Mouse (Mus musculus): ENCODE results near the gene Cyp2d22.
"Not testable (repeated sequence)": the region's sequence is repeated elsewhere in the genome, so short reads cannot be mapped to it uniquely, and the experiment has no call there.

Cyp2d22 gene

DNA sequence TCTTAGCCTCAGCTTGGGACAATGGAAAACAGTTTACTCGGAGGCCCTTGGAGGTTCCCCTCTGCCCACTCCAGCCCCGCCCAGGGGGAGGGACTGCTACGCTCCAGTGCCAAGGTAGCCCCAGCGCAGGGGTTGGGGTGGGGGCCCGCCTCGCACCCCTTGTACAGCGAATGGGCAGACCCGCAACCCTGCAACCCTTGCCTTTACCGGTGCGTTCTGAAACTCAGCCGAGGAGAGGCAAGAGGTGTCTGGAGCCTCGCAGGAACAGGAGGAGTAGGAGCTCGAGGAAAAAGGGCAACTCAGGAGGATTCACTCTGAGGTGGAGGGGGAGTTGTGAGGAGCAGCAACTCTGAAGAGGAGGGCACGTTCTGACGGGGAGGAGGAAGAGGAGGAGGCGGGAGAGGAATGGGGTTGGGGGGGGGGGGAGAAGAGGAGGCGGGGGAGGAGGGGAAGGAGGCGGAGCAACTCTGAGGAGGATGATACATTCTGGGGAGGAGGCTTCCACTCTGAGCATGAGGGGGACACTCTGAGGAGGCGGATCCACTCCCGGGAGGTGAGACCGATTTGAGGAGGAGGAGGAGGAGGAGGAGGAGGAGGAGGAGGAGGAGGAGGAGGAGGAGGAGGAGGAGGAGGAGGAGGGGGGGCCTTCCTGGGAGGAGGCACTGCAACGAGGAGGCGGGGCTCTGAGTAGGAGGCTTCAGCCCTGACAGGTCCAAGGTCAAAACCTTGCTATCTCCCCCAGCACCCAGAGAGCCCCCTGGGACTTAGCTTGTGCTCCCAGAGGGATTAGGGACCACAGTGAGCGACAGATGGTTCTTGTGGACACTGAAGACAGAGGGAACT, at the start of gene Cyp2d22:
Gene Cyp2d22, minus strand, starts transcription at position 390 of the 843 bp plus-strand sequence.
- peak; percentile 5 for DNase-seq (ENCODE audit: low read depth, low spot score)

- DNase-seq (ENCODE audit: low read depth, low spot score), result no peak
These were observed 43.4 kb upstream of the Cyp2d22 start for GRCm38 (mm10) chr15:82423471-82423870.

- no peak for DNase-seq (ENCODE audit: low read depth, low spot score)
These were observed 42.9 kb upstream of the Cyp2d22 start for GRCm38 (mm10) chr15:82422935-82423334.

DNA sequence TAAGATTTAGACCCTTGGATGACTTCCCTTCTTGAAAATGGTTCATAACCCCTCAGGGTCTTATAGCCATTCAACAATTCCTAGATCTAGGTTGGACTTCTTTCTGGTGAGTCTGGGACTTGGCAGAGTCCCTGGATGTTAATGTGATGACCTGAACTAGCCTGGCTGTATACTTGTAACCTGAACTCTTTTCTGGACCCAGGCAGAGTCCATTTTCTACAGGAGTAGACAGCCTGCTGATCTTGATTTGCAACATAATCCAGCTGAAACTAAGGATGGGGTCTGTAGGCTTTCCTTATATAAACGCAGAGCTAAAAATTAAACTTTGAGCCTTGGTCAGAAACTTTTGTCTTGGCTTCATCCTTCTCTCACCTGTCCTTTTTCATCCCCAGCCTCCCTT, 38.6 kb upstream of the Cyp2d22 start:
- no peak for DNase-seq (ENCODE audit: low read depth, low spot score)

- peak; percentile 65 for DNase-seq (ENCODE audit: low read depth, low spot score)
These were observed 37.0 kb upstream of the Cyp2d22 start for GRCm38 (mm10) chr15:82416797-82417789.

DNA sequence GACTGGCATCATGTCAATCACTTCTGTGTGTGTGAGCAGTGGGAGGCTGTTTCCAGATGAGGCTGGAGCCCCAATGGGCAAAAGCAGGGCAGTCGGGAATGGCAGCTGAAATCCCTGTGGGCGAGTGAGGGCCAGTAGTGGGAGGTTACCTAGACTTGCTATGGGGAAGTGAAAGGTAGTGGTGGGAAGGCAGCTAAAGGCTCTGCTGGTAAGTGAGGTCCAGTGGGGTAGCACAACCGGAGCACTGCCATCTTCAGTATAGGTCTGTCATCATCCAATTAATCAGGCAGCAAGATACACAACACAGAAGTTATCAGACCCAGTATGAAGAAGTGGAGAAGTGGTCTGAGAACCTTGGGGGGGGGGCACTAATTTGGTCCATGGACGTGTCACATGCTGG, 27.5 kb upstream of the Cyp2d22 start:
- no peak for DNase-seq (ENCODE audit: low read depth, low spot score)

- DNase-seq (ENCODE audit: low read depth, low spot score), result no peak
These were observed 26.9 kb upstream of the Cyp2d22 start, which contains the start of gene Cyp2d10 for GRCm38 (mm10) chr15:82406981-82407380. Cyp2d10 (minus strand) TSS chr15:82407195.

DNA sequence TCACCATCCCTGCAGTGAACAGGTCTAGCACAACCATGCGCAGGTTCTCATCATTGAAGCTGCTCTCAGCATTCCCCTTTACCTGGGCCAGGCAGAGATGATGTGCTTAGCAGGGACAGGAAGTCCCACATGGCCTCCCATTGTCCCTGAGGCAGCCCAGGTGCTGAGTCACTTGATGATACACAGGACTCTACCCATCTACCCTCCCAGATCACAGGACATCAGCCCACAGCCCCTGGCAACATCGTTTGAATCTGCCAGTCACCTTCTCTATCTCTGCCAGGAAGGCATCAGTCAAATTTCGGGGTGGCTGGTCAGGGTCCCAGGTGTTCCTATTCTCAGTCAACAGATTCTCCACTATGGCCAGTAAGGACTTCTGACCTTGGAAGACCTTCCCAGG, 24.1 kb upstream of the Cyp2d22 start:
- DNase-seq (ENCODE audit: low read depth, low spot score), result no peak

- DNase-seq (ENCODE audit: low read depth, low spot score), result no peak
These were observed 23.5 kb upstream of the Cyp2d22 start for GRCm38 (mm10) chr15:82403606-82404005.

GRCm38 (mm10) chr15:82402741-82403140, 22.7 kb upstream of the Cyp2d22 start:
- no peak for DNase-seq (ENCODE audit: low read depth, low spot score)

- DNase-seq (ENCODE audit: low read depth, low spot score), result no peak
These were observed 22.0 kb upstream of the Cyp2d22 start for GRCm38 (mm10) chr15:82402106-82402505.

GRCm38 (mm10) chr15:82401516-82401915, 21.5 kb upstream of the Cyp2d22 start:
- DNase-seq (ENCODE audit: low read depth, low spot score), result no peak

DNA sequence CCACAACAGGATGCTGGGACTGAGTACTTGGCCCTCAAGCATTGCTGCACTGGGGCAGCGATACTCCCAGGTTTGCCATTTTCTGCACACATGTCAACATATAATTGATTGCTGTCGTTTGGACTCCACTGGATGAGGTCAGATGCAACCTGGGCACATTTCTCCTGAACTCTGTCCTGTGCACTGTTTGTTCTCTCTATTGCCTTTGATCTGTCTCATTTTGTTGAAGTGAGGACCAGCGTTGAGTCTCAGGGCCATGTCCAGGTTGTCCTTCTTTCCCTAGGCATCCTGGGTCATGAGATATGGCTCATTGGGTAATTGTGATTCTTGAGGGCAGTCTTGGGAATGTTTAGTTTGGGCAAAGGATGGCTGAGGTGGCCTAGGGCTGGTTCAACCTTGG, 15.9 kb upstream of the Cyp2d22 start:
- DNase-seq (ENCODE audit: low read depth, low spot score), result not testable (repeated sequence)

DNA sequence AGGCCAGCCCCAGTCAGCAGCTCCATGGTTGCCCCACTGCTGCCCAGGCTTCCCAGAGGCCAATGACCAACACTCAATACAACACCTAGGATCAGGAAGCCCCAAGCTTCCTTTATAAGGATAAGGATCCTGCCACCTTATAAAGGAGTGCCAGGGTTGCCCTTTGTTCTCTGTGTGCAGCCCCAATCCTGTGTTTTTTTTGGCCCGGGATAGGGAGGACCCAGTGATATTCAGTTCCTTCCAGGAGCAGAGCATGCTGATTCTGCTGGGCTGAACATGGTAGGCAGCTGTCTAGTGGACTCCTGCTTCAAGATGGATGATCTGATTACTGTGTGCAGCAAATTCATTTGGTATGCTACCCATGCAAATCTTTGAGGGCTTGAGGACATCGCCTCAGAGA, 13.9 kb upstream of the Cyp2d22 start, which contains the start of gene Cyp2d11:
Gene Cyp2d11, minus strand, starts transcription at position 101 of the 400 bp plus-strand sequence.
- DNase-seq (ENCODE audit: low read depth, low spot score), result not testable (repeated sequence)

DNA sequence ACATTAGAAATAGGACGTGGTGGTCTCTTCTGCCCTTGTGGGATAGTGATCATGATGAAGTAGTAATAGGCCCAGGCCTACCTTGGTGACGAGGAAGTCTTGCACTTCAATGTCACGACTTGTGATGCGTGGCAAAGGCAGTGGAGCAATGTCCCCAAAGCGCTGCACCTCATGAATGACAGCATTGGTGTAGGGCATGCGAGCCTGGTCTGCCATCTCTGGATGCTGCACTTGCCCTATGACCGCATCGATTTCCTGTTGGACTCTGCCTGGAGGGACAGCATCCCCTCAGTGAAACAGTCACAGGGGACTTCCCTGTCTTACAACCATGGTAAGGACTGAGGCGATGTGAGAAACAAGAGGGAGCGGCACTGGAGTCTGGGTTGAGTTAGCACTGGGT, 9.9 kb upstream of the Cyp2d22 start:
- DNase-seq (ENCODE audit: low read depth, low spot score), result not testable (repeated sequence)

- DNase-seq (ENCODE audit: low read depth, low spot score), result no peak
These were observed 5.7 kb upstream of the Cyp2d22 start for GRCm38 (mm10) chr15:82385729-82386128.

DNA sequence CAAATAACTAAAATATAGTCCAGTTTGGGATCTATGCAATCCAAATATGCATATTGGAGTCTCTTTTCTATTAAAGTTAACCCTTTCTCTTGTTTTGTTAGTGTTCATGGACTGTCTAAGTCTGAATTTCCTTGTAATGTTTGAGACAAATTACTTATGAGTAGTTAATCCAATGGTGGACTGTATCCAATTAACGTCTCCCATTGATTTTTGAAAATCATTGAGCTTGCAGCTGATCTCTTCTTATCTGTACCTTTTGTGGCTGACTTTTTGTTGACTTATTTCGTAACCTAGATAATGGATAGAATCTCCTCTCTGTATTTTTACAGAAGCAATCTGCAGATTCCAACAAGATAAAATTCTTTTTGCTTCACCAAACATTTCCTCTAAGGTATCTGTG, 2.4 kb upstream of the Cyp2d22 start:
- DNase-seq (ENCODE audit: low read depth, low spot score), result no peak

GRCm38 (mm10) chr15:82380714-82381062, 628 bp upstream of the Cyp2d22 start:
- DNase-seq (ENCODE audit: low read depth, low spot score), result no peak

DNA sequence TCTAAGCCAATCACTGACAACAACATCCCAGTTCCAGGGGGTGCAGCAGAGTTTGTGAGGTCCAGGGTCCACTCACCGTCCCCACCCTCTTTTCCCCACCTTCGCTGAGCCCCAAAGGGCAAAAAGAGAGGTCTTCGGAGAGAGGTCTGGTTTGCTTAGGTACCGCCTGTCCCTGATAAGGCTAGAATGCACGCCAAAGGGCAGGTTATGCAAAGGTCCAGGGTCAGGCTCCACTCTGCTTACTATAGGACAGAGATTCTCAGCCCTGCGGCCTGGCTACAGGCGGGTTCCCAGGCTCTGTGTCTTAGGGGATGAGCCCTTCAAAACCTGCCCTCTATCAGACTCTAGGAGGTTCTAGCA, 569 bp downstream of the Cyp2d22 start:
- no peak for DNase-seq (ENCODE audit: low read depth, low spot score)

DNA sequence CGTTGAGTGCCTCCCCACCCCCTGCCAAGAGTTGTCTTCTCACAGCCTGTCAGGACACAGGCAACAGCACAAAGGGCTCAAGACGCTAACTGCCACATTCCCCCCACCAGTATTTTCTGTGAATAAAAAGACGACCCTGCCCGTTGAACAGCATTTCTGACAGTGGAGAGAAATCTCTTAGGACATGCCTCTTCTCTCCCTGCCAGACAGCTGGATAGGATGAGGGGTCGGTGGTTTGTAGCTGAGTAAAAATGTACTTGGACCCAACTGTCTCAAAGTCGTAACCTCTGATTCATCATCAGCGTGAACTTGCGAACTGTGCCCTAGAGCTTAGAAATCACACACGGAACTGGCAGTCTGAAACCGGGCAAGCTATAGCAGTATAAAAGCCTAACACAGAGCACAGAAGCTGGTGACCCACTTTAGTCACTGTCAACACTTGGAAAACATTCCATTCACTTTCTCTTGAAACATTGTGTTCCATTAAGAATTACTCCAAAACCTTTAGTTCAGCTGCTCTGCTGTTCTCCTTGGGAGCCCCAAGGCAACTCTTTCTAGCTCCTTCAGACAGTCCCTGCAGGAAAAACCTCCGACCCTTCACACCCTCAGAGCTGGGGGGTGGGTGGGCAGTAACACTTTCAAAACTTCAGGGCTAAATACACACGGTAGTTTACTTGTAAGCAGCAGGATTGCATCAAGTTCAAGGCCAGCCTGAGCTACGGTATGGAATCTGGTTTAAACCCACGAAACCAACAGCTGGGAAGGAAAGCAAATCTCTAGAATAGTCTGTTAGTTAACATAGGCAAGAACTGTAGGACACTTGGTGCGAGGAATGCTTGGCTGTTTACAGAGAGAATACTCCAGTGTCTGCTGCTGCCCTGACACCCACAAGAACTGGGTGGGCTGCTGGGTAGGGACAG, 1.5 kb downstream of the Cyp2d22 start:
- DNase-seq (ENCODE audit: low read depth, low spot score), result no peak

GRCm38 (mm10) chr15:82377701-82378100, 2.4 kb downstream of the Cyp2d22 start:
- DNase-seq (ENCODE audit: low read depth, low spot score), result no peak

Measured in A20 (cell line).